Mouse (Mus musculus): ENCODE results near the gene Uqcc2. TPM values are rescaled to one million over a fixed set of nuclear protein-coding genes. Genes with fewer than 3 reads are reported as not detected.

Gene Uqcc2
- total and polyA plus RNA-seq, 3 experiments, result 176 to 329 TPM; not detected in 1

DNA sequence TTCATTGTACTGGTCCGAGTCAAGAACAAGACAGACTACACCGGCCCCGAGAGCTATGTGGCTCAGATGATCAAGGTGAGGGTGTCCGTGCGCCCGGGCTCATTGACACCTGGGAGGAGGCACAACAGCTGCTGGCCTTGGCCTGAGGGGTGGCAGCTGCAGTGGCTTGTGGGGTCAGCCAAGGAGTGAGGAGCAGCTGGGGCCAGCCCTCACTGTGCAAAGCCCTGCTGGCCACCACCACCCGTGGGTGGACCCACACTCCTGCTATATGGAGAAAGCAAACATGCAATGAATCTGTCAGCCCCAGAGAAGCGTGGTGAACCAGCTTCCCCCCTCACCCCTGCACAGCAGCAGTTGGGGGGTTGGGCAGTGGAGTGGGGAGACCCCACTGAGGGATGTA, 13.8 kb downstream of the Uqcc2 start:
- no peaks in the 10 kb centered on the region for H3K79me2 ChIP-seq (ENCODE audit: control insufficient read depth, insufficient read depth, low read length, poor library complexity)
- peaks cover 5 to 7% of the 10 kb centered on the region in 2 experiments for H3K36me3 ChIP-seq (ENCODE audit: control insufficient read depth in 1 of 2, insufficient read depth in 2 of 2, low read length in 2 of 2)
- no peak for DNase-seq (ENCODE audit: low read depth, low spot score)
- H3K9me3 ChIP-seq (replicated peaks; ENCODE audit: insufficient read depth, low read length), result no peaks in the 10 kb centered on the region
- no peak overlapping the region for H3K9ac ChIP-seq (ENCODE audit: control insufficient read depth, low read depth, low read length, poor library complexity, severe bottlenecking)
- H3K4me3 ChIP-seq (ENCODE audit: control insufficient read depth in 1 of 2, insufficient read depth in 1 of 2, low read depth in 2 of 2, low read length in 2 of 2), result no peak overlapping the region
- H3K4me1 ChIP-seq (ENCODE audit: control insufficient read depth in 1 of 2, insufficient read depth in 2 of 2, low read length in 2 of 2), result peaks cover 5 to 12% of the 10 kb centered on the region in 2 experiments; a peak in 3 of 4 replicates
- no peak overlapping the region for H3K27ac ChIP-seq (ENCODE audit: control insufficient read depth, low read depth, low read length)
- no peaks in the 10 kb centered on the region for H3K27me3 ChIP-seq (ENCODE audit: control insufficient read depth in 1 of 2, insufficient read depth in 2 of 2, low read length in 2 of 2)
- TF ChIP-seq EP300 (IDR thresholded peaks at IDR 0.05; ENCODE audit: low read depth in 1 of 2, low read length in 2 of 2) (no peak), NELFE (IDR thresholded peaks at IDR 0.05; ENCODE audit: low read depth, low read length) (no peak), MYB (IDR thresholded peaks at IDR 0.05; ENCODE audit: low read depth, low read length) (no peak), CTCF (IDR thresholded peaks at IDR 0.05 in 2 of 3, conservative IDR thresholded peaks at IDR 0.05 in 1 of 3; ENCODE audit: control insufficient read depth in 1 of 3, insufficient read depth in 1 of 3, low read depth in 2 of 3, low read length in 3 of 3, poor library complexity in 1 of 3, severe bottlenecking in 1 of 3) (no peak), ELF1 (IDR thresholded peaks at IDR 0.05; ENCODE audit: low read depth, low read length) (no peak), MXI1 (IDR thresholded peaks at IDR 0.05; ENCODE audit: low read depth, low read length) (no peak), TCF12 (IDR thresholded peaks at IDR 0.05; ENCODE audit: low read depth, low read length) (no peak), TBP (IDR thresholded peaks at IDR 0.05; ENCODE audit: low read depth, low read length) (no peak), POLR2AphosphoS2 (IDR thresholded peaks at IDR 0.05; ENCODE audit: low read length) (no peak), ZC3H11A (IDR thresholded peaks at IDR 0.05; ENCODE audit: low read depth, low read length) (no peak), KAT2A (conservative IDR thresholded peaks at IDR 0.05; ENCODE audit: low read depth, low read length) (no peak), ETS1 (IDR thresholded peaks at IDR 0.05; ENCODE audit: low read depth, low read length) (no peak), MAZ (IDR thresholded peaks at IDR 0.05; ENCODE audit: low read depth, low read length) (no peak), TAL1 (IDR thresholded peaks at IDR 0.05; ENCODE audit: low read length) (no peak), USF2 (IDR thresholded peaks at IDR 0.05; ENCODE audit: borderline replicate concordance in 1 of 2, insufficient read depth in 1 of 2, low read depth in 1 of 2, low read length in 2 of 2) (no peak), SMC3 (IDR thresholded peaks at IDR 0.05; ENCODE audit: low read depth, low read length) (no peak)

DNA sequence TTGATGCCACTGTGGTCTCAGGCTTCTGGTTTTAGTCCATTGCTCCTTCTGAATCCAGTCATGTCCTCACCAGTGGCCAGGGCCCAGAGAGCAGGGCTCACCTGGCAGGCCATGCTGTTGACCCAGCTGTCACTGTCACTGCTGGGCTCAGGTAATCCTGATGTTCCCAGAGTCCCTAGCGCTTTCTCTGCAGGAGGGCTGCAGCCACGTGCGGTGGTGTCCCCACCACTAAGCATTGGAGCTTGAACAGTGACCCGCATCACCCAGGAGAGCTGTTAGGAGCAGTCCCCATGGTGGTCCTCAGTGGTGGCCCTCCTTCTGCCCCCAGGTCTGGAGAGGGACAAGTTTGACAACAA, 14.2 kb downstream of the Uqcc2 start:
- Histone ChIP-seq H3K9me3 (replicated peaks; ENCODE audit: insufficient read depth, low read length) (no peaks in the 10 kb centered on the region), H3K4me3 (ENCODE audit: control insufficient read depth in 1 of 2, insufficient read depth in 1 of 2, low read depth in 2 of 2, low read length in 2 of 2) (no peak overlapping the region), H3K27ac (ENCODE audit: control insufficient read depth, low read depth, low read length) (no peak overlapping the region), H3K9ac (ENCODE audit: control insufficient read depth, low read depth, low read length, poor library complexity, severe bottlenecking) (no peak overlapping the region), H3K79me2 (ENCODE audit: control insufficient read depth, insufficient read depth, low read length, poor library complexity) (no peaks in the 10 kb centered on the region), H3K4me1 (ENCODE audit: control insufficient read depth in 1 of 2, insufficient read depth in 2 of 2, low read length in 2 of 2) (peaks cover 3 to 7% of the 10 kb centered on the region in 2 experiments; a peak in 3 of 4 replicates), H3K36me3 (ENCODE audit: control insufficient read depth in 1 of 2, insufficient read depth in 2 of 2, low read length in 2 of 2) (peaks cover 3 to 5% of the 10 kb centered on the region in 2 experiments), H3K27me3 (ENCODE audit: control insufficient read depth in 1 of 2, insufficient read depth in 2 of 2, low read length in 2 of 2) (no peaks in the 10 kb centered on the region)
- no peak for DNase-seq (ENCODE audit: low read depth, low spot score)
- TF ChIP-seq MAX (IDR thresholded peaks at IDR 0.05; ENCODE audit: low read length) (no peak), CHD1 (IDR thresholded peaks at IDR 0.05; ENCODE audit: low read depth, low read length) (no peak), GATA1 (IDR thresholded peaks at IDR 0.05; ENCODE audit: low read depth, low read length) (no peak), MAFK (IDR thresholded peaks at IDR 0.05; ENCODE audit: borderline replicate concordance, low read depth, low read length) (no peak), BHLHE40 (IDR thresholded peaks at IDR 0.05; ENCODE audit: borderline replicate concordance, low read depth, low read length) (no peak), EP300 (IDR thresholded peaks at IDR 0.05; ENCODE audit: low read depth in 1 of 2, low read length in 2 of 2) (no peak), TAL1 (IDR thresholded peaks at IDR 0.05; ENCODE audit: low read length) (no peak), USF2 (IDR thresholded peaks at IDR 0.05; ENCODE audit: borderline replicate concordance in 1 of 2, insufficient read depth in 1 of 2, low read depth in 1 of 2, low read length in 2 of 2) (no peak), RAD21 (IDR thresholded peaks at IDR 0.05; ENCODE audit: low read depth, low read length) (no peak), GABPA (IDR thresholded peaks at IDR 0.05; ENCODE audit: low read depth, low read length) (no peak), POLR2AphosphoS5 (IDR thresholded peaks at IDR 0.05; ENCODE audit: borderline replicate concordance, low read depth, low read length) (no peak), POLR2AphosphoS2 (IDR thresholded peaks at IDR 0.05; ENCODE audit: low read length) (no peak)

Data from MEL (cell line).